Mouse (Mus musculus): ENCODE results near the gene Gm5799.
"Not testable (repeated sequence)": the region's sequence is repeated elsewhere in the genome, so short reads cannot be mapped to it uniquely, and the experiment has no call there.

GRCm38 (mm10) chr14:43538144-43538543 lies 5.2 kb upstream of the Gm5799 start:
- TF ChIP-seq GATA1 (IDR thresholded peaks at IDR 0.05; ENCODE audit: borderline replicate concordance, low read length); FLI1 (IDR thresholded peaks at IDR 0.05; ENCODE audit: low read length): not testable (repeated sequence)
